20 mouse cellular contexts compared by ENCODE assay signal in genomic region chr5:43933269-43933668, GRCm38 (mm10). TPM values are rescaled to one million over a fixed set of nuclear protein-coding genes. Genes with fewer than 3 reads are reported as not detected.
DNase-seq lines count a peak whose midpoint lies in the region; ATAC-seq and TF ChIP-seq lines count a peak whose summit lies in the region.
"Had no signal": no experiment of that assay in that cellular context is flagged by ENCODE, and none has a peak within 500 bp of the region (broad histone marks: within the 10 kb centered on the region; RNA-seq: fewer than 3 reads in every experiment).

No protein-coding gene starts in this region.

- H3K4me1 ChIP-seq in kidney, embryonic 15.5 days: no peaks in the 10 kb centered on the region
- no peaks in the 10 kb centered on the region for H3K4me1 ChIP-seq in intestine, embryonic 16.5 days (ENCODE audit: control insufficient read depth, insufficient read depth, low read length)
- no peaks in the 10 kb centered on the region for H3K4me1 ChIP-seq in stomach, postnatal 0 days (replicated peaks; ENCODE audit: control insufficient read depth, insufficient read depth)
- H3K4me1 ChIP-seq: embryonic facial prominence, embryonic 10.5 days; embryonic facial prominence, embryonic 12.5 days; forebrain, embryonic 13.5 days; forebrain, embryonic 15.5 days had no signal

- no peak overlapping the region for H3K9ac ChIP-seq in kidney, embryonic 15.5 days
- H3K9ac ChIP-seq in intestine, embryonic 16.5 days (ENCODE audit: low read depth, low read length): no peak overlapping the region
- H3K9ac ChIP-seq in stomach, postnatal 0 days (ENCODE audit: low read length): no peak overlapping the region
- H3K9ac ChIP-seq: embryonic facial prominence, embryonic 12.5 days; forebrain, embryonic 13.5 days; forebrain, embryonic 15.5 days; forebrain, postnatal 0 days had no signal

- H3K27ac ChIP-seq in kidney, embryonic 15.5 days: no peak overlapping the region
- H3K27ac ChIP-seq in intestine, embryonic 16.5 days (ENCODE audit: low read length): no peak overlapping the region
- no peak overlapping the region for H3K27ac ChIP-seq in stomach, postnatal 0 days (replicated peaks)
- H3K27ac ChIP-seq: embryonic facial prominence, embryonic 10.5 days; embryonic facial prominence, embryonic 12.5 days; forebrain, embryonic 13.5 days; forebrain, embryonic 15.5 days had no signal

- 40% methylated on average over 2 of the region's 2 CpGs for WGBS in kidney, embryonic 15.5 days
- WGBS in intestine, embryonic 16.5 days: 24% methylated on average over 2 of the region's 2 CpGs
- WGBS in stomach, postnatal 0 days: 26% methylated on average over 2 of the region's 2 CpGs

- DNase-seq in kidney, postnatal 25 days: no peak
- peak; percentile 25 for DNase-seq in stomach, postnatal 0 days (ENCODE audit: low spot score)
- no peak for DNase-seq in ovary, postnatal 36 days (ENCODE audit: low spot score)
- DNase-seq: adrenal gland, adult 8-10 months; adrenal gland, postnatal 14 days; adrenal gland, postnatal 36 days; cerebellum, adult 11-12 months; cerebellum, adult 2 months; cerebellum, adult 9-10 months; cerebellum, postnatal 10 days; cerebellum, postnatal 25 days; forebrain, postnatal 0 days had no signal

- ATAC-seq in kidney, embryonic 15.5 days (replicated peaks; ENCODE audit: low FRiP score): 0 out of 2 replicates have a peak, but pooled peaks have one; percentile 12
- peak; percentile 60 for ATAC-seq in intestine, embryonic 16.5 days
- no peak for ATAC-seq in stomach, postnatal 0 days (ENCODE audit: low FRiP score, low TSS enrichment)
- ATAC-seq: forebrain, embryonic 13.5 days; forebrain, embryonic 15.5 days; forebrain, postnatal 0 days had no signal

- no peak for TF ChIP-seq CTCF in stomach, postnatal 0 days (IDR thresholded peaks at IDR 0.05; ENCODE audit: low read depth)

- H3K27me3 ChIP-seq in kidney, embryonic 15.5 days: no peaks in the 10 kb centered on the region
- H3K27me3 ChIP-seq in intestine, embryonic 16.5 days (replicated peaks; ENCODE audit: control insufficient read depth, insufficient read depth, low read length): no peaks in the 10 kb centered on the region
- H3K27me3 ChIP-seq in stomach, postnatal 0 days (ENCODE audit: control insufficient read depth, insufficient read depth, low read length): no peaks in the 10 kb centered on the region
- H3K27me3 ChIP-seq: embryonic facial prominence, embryonic 12.5 days; forebrain, embryonic 13.5 days; forebrain, embryonic 15.5 days had no signal

- H3K9me3 ChIP-seq in kidney, embryonic 15.5 days (replicated peaks): no peaks in the 10 kb centered on the region
- no peaks in the 10 kb centered on the region for H3K9me3 ChIP-seq in intestine, embryonic 16.5 days (ENCODE audit: control insufficient read depth, low read length)
- H3K9me3 ChIP-seq in stomach, postnatal 0 days (ENCODE audit: control insufficient read depth, low read length): no peaks in the 10 kb centered on the region
- H3K9me3 ChIP-seq: embryonic facial prominence, embryonic 10.5 days; embryonic facial prominence, embryonic 12.5 days; forebrain, embryonic 13.5 days; forebrain, embryonic 15.5 days had no signal

- H3K4me2 ChIP-seq in kidney, embryonic 15.5 days: no peak overlapping the region
- no peak overlapping the region for H3K4me2 ChIP-seq in intestine, embryonic 16.5 days (ENCODE audit: low read depth, low read length)
- no peak overlapping the region for H3K4me2 ChIP-seq in stomach, postnatal 0 days (replicated peaks; ENCODE audit: low read depth)
- H3K4me2 ChIP-seq: embryonic facial prominence, embryonic 12.5 days; forebrain, embryonic 13.5 days; forebrain, embryonic 15.5 days had no signal

- no peak overlapping the region for H3K4me3 ChIP-seq in kidney, embryonic 15.5 days (replicated peaks)
- H3K4me3 ChIP-seq in intestine, embryonic 16.5 days (ENCODE audit: low read length): no peak overlapping the region
- no peak overlapping the region for H3K4me3 ChIP-seq in stomach, postnatal 0 days (ENCODE audit: low read depth, low read length)
- H3K4me3 ChIP-seq: embryonic facial prominence, embryonic 10.5 days; embryonic facial prominence, embryonic 12.5 days; forebrain, embryonic 13.5 days; forebrain, embryonic 15.5 days had no signal

- no peak for TF ChIP-seq EP300 in stomach, postnatal 0 days (optimal IDR thresholded peaks at IDR 0.05)

- H3K36me3 ChIP-seq in kidney, embryonic 15.5 days: no peaks in the 10 kb centered on the region
- H3K36me3 ChIP-seq in intestine, embryonic 16.5 days (ENCODE audit: control insufficient read depth, insufficient read depth, low read length): no peaks in the 10 kb centered on the region
- no peaks in the 10 kb centered on the region for H3K36me3 ChIP-seq in stomach, postnatal 0 days (ENCODE audit: control insufficient read depth, insufficient read depth, low read length)
- H3K36me3 ChIP-seq: embryonic facial prominence, embryonic 10.5 days; embryonic facial prominence, embryonic 12.5 days; forebrain, embryonic 15.5 days had no signal

RNA-seq across cellular contexts. Expression of gene Gm7879, which starts 20.3 kb away (rescaled TPM):
- polyA plus RNA-seq in kidney, embryonic 15.5 days (2015; fragmentation: Nextera tagmentation; extraction: Ambion mirVana): 0.40 and 0.83 TPM in 2 replicates
- not detected in 2 replicates for polyA plus RNA-seq in intestine, embryonic 16.5 days (2015; fragmentation: Nextera tagmentation; extraction: Ambion mirVana)
- polyA plus RNA-seq in stomach, postnatal 0 days (2015; fragmentation: Nextera tagmentation; extraction: Ambion mirVana): 0.25 and 0.74 TPM in 2 replicates
- polyA plus RNA-seq: cerebellum, adult 2 months; embryonic facial prominence, embryonic 14.5 days; forebrain, embryonic 11.5 days; forebrain, postnatal 0 days had no signal

RNA-seq across cellular contexts. Expression of gene Fgfbp1, which starts 48.3 kb away (rescaled TPM):
- polyA plus RNA-seq in kidney, embryonic 15.5 days (2015; fragmentation: Nextera tagmentation; extraction: Ambion mirVana): 5.1 and 6.6 TPM in 2 replicates
- 135 and 144 TPM in 2 replicates for polyA plus RNA-seq in intestine, embryonic 16.5 days (2015; fragmentation: Nextera tagmentation; extraction: Ambion mirVana)
- 312 and 346 TPM in 2 replicates for polyA plus RNA-seq in stomach, postnatal 0 days (2015; fragmentation: Nextera tagmentation; extraction: Ambion mirVana)

Comparison
In these comparisons a context has a peak if more than half of its experiments do, and no peak if none do; other contexts are left out.
1. RNA of gene Fgfbp1, which starts 48.3 kb away (polyA plus RNA-seq): 312 to 346 TPM in stomach, postnatal 0 days and 135 to 144 TPM in intestine, embryonic 16.5 days; 5.1 to 6.6 TPM in kidney, embryonic 15.5 days; every median in the first group is over 10 times any median in the second.